Mouse (Mus musculus): Measurements from ENCODE around the gene Naa10.

GRCm38 (mm10) chrX:73964363-73964762, 42.6 kb upstream of the Naa10 start:
- no peak for TF ChIP-seq CTCF (IDR thresholded peaks at IDR 0.05; ENCODE audit: low read depth, low read length)
- TF ChIP-seq POLR2A (IDR thresholded peaks at IDR 0.05; ENCODE audit: extremely low read depth, insufficient read depth, low read length), result no peak

Measured in liver, adult 2 months (tissue).